Mouse (Mus musculus) layer of hippocampus, adult 18-20 months (tissue): ENCODE measurements around the gene Ppp6r2. TPM values are rescaled to one million over a fixed set of nuclear protein-coding genes. Genes with fewer than 3 reads are reported as not detected.

Source experiments
- DNase-seq, 2 experiments: peaks; one replicate each; pipeline ENCODE4 v3.0.0; 2022; ENCODE audit warnings: low spot score in 2 of 2
- long read RNA-seq: library from polyadenylated mRNA; stranded (forward); transcript quantifications from one replicate; pipeline ENCODE4 v2.0.0, GENCODE M21; 2021
- total RNA-seq, 2 experiments: library from RNA; stranded (reverse); gene quantifications; 2 replicates each; pipeline ENCODE4 v1.2.3; 2021

Ppp6r2 gene
- 100 to 1,000 TPM; 157 to 166 TPM for total RNA-seq
- long read RNA-seq, partial matches to known transcripts = 7 of 42 reads
- long read RNA-seq, other reads (novel, unspliced or antisense) = 34 of 42 reads

- DNase-seq = peak; percentile 48 to 80
Observed at GRCm38 (mm10) chr15:89210915-89211715, at the start of gene Ppp6r2. Gene Ppp6r2 (plus strand): TSS chr15:89211553.

GRCm38 (mm10) chr15:89165478-89165877, 45.9 kb upstream of the Ppp6r2 start:
- DNase-seq = no peak

- no peak for DNase-seq
Observed at GRCm38 (mm10) chr15:89168922-89169321, 42.4 kb upstream of the Ppp6r2 start.

- DNase-seq = peak; percentile 81 to 95
Observed at GRCm38 (mm10) chr15:89169431-89169830, 41.9 kb upstream of the Ppp6r2 start.

GRCm38 (mm10) chr15:89170102-89170501, 41.3 kb upstream of the Ppp6r2 start:
- DNase-seq = no peak

GRCm38 (mm10) chr15:89171526-89172051, 39.8 kb upstream of the Ppp6r2 start:
- no peak for DNase-seq

GRCm38 (mm10) chr15:89172276-89172935, 38.9 kb upstream of the Ppp6r2 start:
- DNase-seq = no peak

- peak in 1 of 2 experiments; percentile 61 for DNase-seq
Observed at GRCm38 (mm10) chr15:89173024-89173905, 38.1 kb upstream of the Ppp6r2 start.

- DNase-seq = peak in 1 of 2 experiments; percentile 22
Observed at GRCm38 (mm10) chr15:89173906-89174214, 37.5 kb upstream of the Ppp6r2 start.

GRCm38 (mm10) chr15:89174889-89175339, 36.4 kb upstream of the Ppp6r2 start:
- no peak for DNase-seq

GRCm38 (mm10) chr15:89175411-89176155, 35.8 kb upstream of the Ppp6r2 start:
- DNase-seq = no peak

- DNase-seq = peak in 1 of 2 experiments; percentile 56
Observed at GRCm38 (mm10) chr15:89177121-89177520, 34.2 kb upstream of the Ppp6r2 start.

GRCm38 (mm10) chr15:89177576-89178259, 33.6 kb upstream of the Ppp6r2 start:
- DNase-seq = no peak

- DNase-seq = no peak
Observed at GRCm38 (mm10) chr15:89178260-89178860, 33.0 kb upstream of the Ppp6r2 start.

GRCm38 (mm10) chr15:89178954-89179629, 32.3 kb upstream of the Ppp6r2 start:
- peak in 1 of 2 experiments; percentile 34 for DNase-seq

GRCm38 (mm10) chr15:89179630-89179964, 31.8 kb upstream of the Ppp6r2 start:
- DNase-seq = no peak

- no peak for DNase-seq
Observed at GRCm38 (mm10) chr15:89180081-89180541, 31.2 kb upstream of the Ppp6r2 start.

GRCm38 (mm10) chr15:89180571-89181229, 30.7 kb upstream of the Ppp6r2 start, which contains the start of gene Plxnb2:
Gene Plxnb2 (minus strand): TSS chr15:89180788.
- DNase-seq = peak; percentile 66 to 79
